Mouse (Mus musculus) layer of hippocampus, adult 8-10 months (tissue): ENCODE results near the gene Ptpn5. TPM values are rescaled to one million over a fixed set of nuclear protein-coding genes. Genes with fewer than 3 reads are reported as not detected.
A peak's percentile ranks its signal among the peaks of the same experiment; 100 is the strongest.

Experiments used
- DNase-seq, 2 experiments: peaks; one replicate each; pipeline ENCODE4 v3.0.0; 2022; ENCODE audit warnings: low spot score in 2 of 2
- microRNA-seq, 2 experiments: library from miRNA; unstranded; fragments of <30 nt; microRNA quantifications; one replicate each; pipeline ENCODE4 v1.2.0; 2022
- total RNA-seq, 4 experiments: library from RNA; stranded (reverse); gene quantifications; 2 replicates each; pipeline ENCODE4 v1.2.4; 2022

The Ptpn5 gene
- total RNA-seq, 4 experiments from 2014 or later = 100 to 116 (median 108) TPM

GRCm38 (mm10) chr7:47056273-47056672 is 77.2 kb downstream of the Ptpn5 start:
- no peak for DNase-seq

- DNase-seq = no peak
Measured at GRCm38 (mm10) chr7:47055744-47056143, 77.7 kb downstream of the Ptpn5 start.

- DNase-seq = no peak
Measured at GRCm38 (mm10) chr7:47054666-47055065, 78.8 kb downstream of the Ptpn5 start.

- no peak for DNase-seq
Measured at GRCm38 (mm10) chr7:47053287-47053686, 80.2 kb downstream of the Ptpn5 start.

- no peak for DNase-seq
Measured at GRCm38 (mm10) chr7:47052276-47052675, 81.2 kb downstream of the Ptpn5 start.

GRCm38 (mm10) chr7:47051404-47052151 is 81.9 kb downstream of the Ptpn5 start:
- DNase-seq = no peak

GRCm38 (mm10) chr7:47050766-47051165 is 82.7 kb downstream of the Ptpn5 start:
- DNase-seq = peak; percentile 67 to 70

- peak; percentile 94 to 96 for DNase-seq
Measured at GRCm38 (mm10) chr7:47050366-47050765, 83.1 kb downstream of the Ptpn5 start, which contains the start of gene Tmem86a. TSS of gene Tmem86a (plus strand) at chr7:47050601.

GRCm38 (mm10) chr7:47042823-47043490 is 90.5 kb downstream of the Ptpn5 start:
- no peak for DNase-seq

- no peak for DNase-seq
Measured at GRCm38 (mm10) chr7:47042121-47042520, 91.4 kb downstream of the Ptpn5 start.

GRCm38 (mm10) chr7:47041706-47042105 is 91.8 kb downstream of the Ptpn5 start:
- DNase-seq = no peak

GRCm38 (mm10) chr7:47035426-47035825 is 98.1 kb downstream of the Ptpn5 start:
- no peak for DNase-seq

GRCm38 (mm10) chr7:47034785-47035384 is 98.6 kb downstream of the Ptpn5 start:
- no peak for DNase-seq

- no peak for DNase-seq
Measured at GRCm38 (mm10) chr7:47031371-47031770, 102.1 kb downstream of the Ptpn5 start.

- DNase-seq = no peak
Measured at GRCm38 (mm10) chr7:47030517-47031193, 102.8 kb downstream of the Ptpn5 start.

Small RNAs within 50 kb of the gene (microRNA-seq; reads per million reads assigned to microRNA genes)
- gene Mir7056 = 2.9 to 3.8 reads per million in 2 experiments

Other genes starting within 250 kb of the Ptpn5 start
- gene Tsg101, start 213.7 kb downstream of the Ptpn5 start, total RNA-seq = 10 to 100 TPM; 60.2 to 74.6 (median 67.6) TPM
- 10 to 100 TPM; 12.3 to 24.1 (median 17.4) TPM for gene Uevld, start 175.2 kb downstream of the Ptpn5 start, total RNA-seq
- gene Gm9999, start 150.1 kb downstream of the Ptpn5 start, total RNA-seq = not detected
- gene Spty2d1, start 125.3 kb downstream of the Ptpn5 start, total RNA-seq = 10 to 100 TPM; 15.1 to 17.6 (median 16.2) TPM
- 10 to 100 TPM; 10.3 to 21.0 (median 15.3) TPM for gene Tmem86a, start 83.1 kb downstream of the Ptpn5 start, total RNA-seq
- not detected for gene Mrgpra6, start 71.2 kb upstream of the Ptpn5 start, total RNA-seq
- gene Mrgpra9, start 119.2 kb upstream of the Ptpn5 start, total RNA-seq = not detected
- gene Mrgpra1, start 220.6 kb upstream of the Ptpn5 start, total RNA-seq = not detected